Mouse (Mus musculus) myocyte (in vitro differentiated cells): ENCODE measurements around the gene Treml1. TPM values are rescaled to one million over a fixed set of nuclear protein-coding genes. Genes with fewer than 3 reads are reported as not detected.

ENCODE experiments used
- H3K27me3 ChIP-seq: one replicate; pipeline ENCODE4 v1.6.1; 2011; ENCODE audit not compliant: control insufficient read depth, insufficient read depth, insufficient read length
- H3K36me3 ChIP-seq: one replicate; pipeline ENCODE4 v1.6.1; 2011; ENCODE audit not compliant: control insufficient read depth, insufficient read depth
- H3K4me2 ChIP-seq: one replicate; pipeline ENCODE4 v1.6.1; 2011; ENCODE audit warnings: low read depth, control low read depth
- H3K4me3 ChIP-seq: one replicate; pipeline ENCODE4 v1.5.1; 2011; ENCODE audit warnings: mild to moderate bottlenecking, control low read depth, moderate library complexity
- H3K79me2 ChIP-seq: one replicate; pipeline ENCODE4 v1.6.1; 2011; ENCODE audit not compliant: control insufficient read depth, insufficient read depth
- H3ac ChIP-seq: one replicate; pipeline ENCODE4 v1.6.1; 2011; ENCODE audit not compliant: control insufficient read depth, insufficient read length
- CEBPB ChIP-seq: IDR thresholded peaks from 2 replicates; pipeline ENCODE4 v1.6.1; 2011; ENCODE audit warnings: mild to moderate bottlenecking, moderate library complexity; ENCODE audit not compliant: poor library complexity, insufficient read depth, severe bottlenecking
- E2F4 ChIP-seq: IDR thresholded peaks from one replicate; pipeline ENCODE4 v1.6.1; 2011; ENCODE audit warnings: mild to moderate bottlenecking, control low read depth, moderate library complexity; ENCODE audit not compliant: insufficient read depth
- MAX ChIP-seq: IDR thresholded peaks from one replicate; pipeline ENCODE4 v1.6.1; 2011; ENCODE audit warnings: low read depth, mild to moderate bottlenecking, control low read depth
- MYOD1 ChIP-seq, 3 experiments: IDR thresholded peaks; one replicate each; pipeline ENCODE4 v1.6.1; 2011; ENCODE audit warnings: control low read depth in 2 of 3, low read depth in 2 of 3, mild to moderate bottlenecking in 2 of 3, moderate library complexity in 1 of 3; ENCODE audit not compliant: insufficient read length in 2 of 3, control insufficient read depth in 1 of 3
- MYOG ChIP-seq, 3 experiments: IDR thresholded peaks; one replicate each; pipeline ENCODE4 v1.6.1; 2011; ENCODE audit warnings: control low read depth in 2 of 3, low read depth in 2 of 3, mild to moderate bottlenecking in 2 of 3; ENCODE audit not compliant: insufficient read length in 2 of 3, control insufficient read depth in 1 of 3, insufficient read depth in 1 of 3
- POLR2A ChIP-seq: IDR thresholded peaks from one replicate; pipeline ENCODE4 v1.6.1; 2011; ENCODE audit warnings: low read depth, mild to moderate bottlenecking, control low read depth, moderate library complexity; ENCODE audit not compliant: insufficient read length
- POLR2AphosphoS2 ChIP-seq: IDR thresholded peaks from one replicate; pipeline ENCODE4 v1.6.1; 2011; ENCODE audit warnings: low read depth, control low read depth; ENCODE audit not compliant: insufficient read length
- SRF ChIP-seq: IDR thresholded peaks from one replicate; pipeline ENCODE4 v1.6.1; 2011; ENCODE audit warnings: low read depth; ENCODE audit not compliant: control insufficient read depth, insufficient read length
- TCF12 ChIP-seq: IDR thresholded peaks from one replicate; pipeline ENCODE4 v1.6.1; 2011; ENCODE audit warnings: mild to moderate bottlenecking, control low read depth; ENCODE audit not compliant: poor library complexity, insufficient read depth, severe bottlenecking
- USF1 ChIP-seq: IDR thresholded peaks from one replicate; pipeline ENCODE4 v1.6.1; 2011; ENCODE audit warnings: low read depth, mild to moderate bottlenecking, control low read depth, moderate library complexity
- polyA plus RNA-seq: library from polyadenylated mRNA; unstranded; fragments of >200 nt; fragmentation: generic; extraction: Trizol; gene quantifications from one replicate; pipeline ENCODE4 v1.2.1, GENCODE M21; 2012; ENCODE audit warnings: missing spikeins

Treml1 gene
- polyA plus RNA-seq, 1 experiment = 0.22 TPM

DNA sequence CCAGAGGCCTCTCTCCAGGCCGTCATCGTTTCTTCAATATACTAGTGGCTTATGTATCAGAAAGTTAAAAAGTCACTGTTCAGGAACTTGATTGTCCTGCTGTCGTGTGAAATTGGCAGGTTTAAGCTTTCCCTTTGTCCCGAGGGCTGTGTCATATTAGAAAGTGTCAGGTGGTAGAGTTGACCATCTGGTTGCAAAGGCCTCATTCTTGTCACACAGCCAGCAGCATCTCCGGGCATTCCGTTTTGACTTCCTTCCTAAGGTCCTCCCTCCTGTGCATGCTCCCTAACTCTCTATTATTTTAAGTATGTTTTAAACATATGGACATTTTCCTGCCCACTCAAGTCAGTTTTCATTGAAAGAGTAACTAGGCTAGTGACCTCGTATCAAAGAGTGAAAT, 56.3 kb downstream of the Treml1 start:
- Histone ChIP-seq H3K4me2 (no peak overlapping the region), H3ac (no peak overlapping the region), H3K4me3 (no peak overlapping the region), H3K79me2 (no peaks in the 10 kb centered on the region), H3K36me3 (peaks cover 21% of the 10 kb centered on the region), H3K27me3 (no peaks in the 10 kb centered on the region)
- TF ChIP-seq TCF12 (no peak), MYOD1 (IDR thresholded peaks at IDR 0.05; ENCODE audit: control insufficient read depth in 1 of 3, insufficient read length in 2 of 3, low read depth in 2 of 3) (no peak), E2F4 (no peak), USF1 (no peak), CEBPB (no peak), MYOG (IDR thresholded peaks at IDR 0.05; ENCODE audit: control insufficient read depth in 1 of 3, insufficient read depth in 1 of 3, insufficient read length in 2 of 3, low read depth in 2 of 3) (no peak), POLR2A (no peak), POLR2AphosphoS2 (no peak), MAX (no peak), SRF (no peak)

Other genes with a start within 250 kb of the Treml1 start
- not detected for gene 9830107B12Rik, start 213.6 kb upstream of the Treml1 start, polyA plus RNA-seq
- gene A530064D06Rik, start 192.6 kb upstream of the Treml1 start, polyA plus RNA-seq = not detected
- not detected for gene Trem1, start 127.1 kb upstream of the Treml1 start, polyA plus RNA-seq
- gene Trem3, start 112.1 kb upstream of the Treml1 start, polyA plus RNA-seq = 2.4 TPM
- not detected for gene Treml4, start 95.6 kb upstream of the Treml1 start, polyA plus RNA-seq
- gene Treml2, start 60.4 kb upstream of the Treml1 start, polyA plus RNA-seq = not detected
- gene B430306N03Rik, start 43.8 kb upstream of the Treml1 start, polyA plus RNA-seq = not detected
- 0.04 TPM for gene Trem2, start 13.5 kb upstream of the Treml1 start, polyA plus RNA-seq
- gene Nfya, start 50.0 kb downstream of the Treml1 start, polyA plus RNA-seq = 17.0 TPM
- gene Oard1, start 50.1 kb downstream of the Treml1 start, polyA plus RNA-seq = 7.5 TPM
- 122 TPM for gene Apobec2, start 73.0 kb downstream of the Treml1 start, polyA plus RNA-seq
- gene Tspo2, start 91.6 kb downstream of the Treml1 start, polyA plus RNA-seq = not detected
- gene Unc5cl, start 95.0 kb downstream of the Treml1 start, polyA plus RNA-seq = not detected